Mouse (Mus musculus): ENCODE measurements around the gene Eif4e1b.
A peak's percentile ranks its signal among the peaks of the same experiment; 100 is the strongest.

Eif4e1b gene

DNA sequence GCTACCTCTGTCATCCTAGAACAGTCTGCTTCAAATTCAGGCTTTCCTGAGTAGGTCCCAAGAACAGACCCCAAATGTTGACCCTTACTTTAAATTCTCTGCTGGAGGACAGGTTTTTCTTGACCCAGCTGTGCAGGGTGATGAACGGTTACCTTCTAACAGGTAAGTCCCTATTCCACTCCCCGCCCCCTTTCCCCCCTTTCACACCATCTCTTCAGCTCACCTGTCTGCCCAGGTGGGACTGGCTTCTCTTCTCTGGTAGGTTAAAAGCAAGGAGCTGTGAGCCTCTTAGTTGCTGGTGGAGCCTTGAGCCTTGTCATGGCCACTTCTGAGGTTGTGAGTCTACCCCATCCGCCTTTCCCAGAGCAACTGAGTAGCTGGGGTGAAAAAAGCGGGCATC is at the start of gene Eif4e1b:
TSS of gene Eif4e1b (plus strand) at position 301 of the 400 bp plus-strand sequence.
- DNase-seq (ENCODE audit: low read depth): no peak

DNA sequence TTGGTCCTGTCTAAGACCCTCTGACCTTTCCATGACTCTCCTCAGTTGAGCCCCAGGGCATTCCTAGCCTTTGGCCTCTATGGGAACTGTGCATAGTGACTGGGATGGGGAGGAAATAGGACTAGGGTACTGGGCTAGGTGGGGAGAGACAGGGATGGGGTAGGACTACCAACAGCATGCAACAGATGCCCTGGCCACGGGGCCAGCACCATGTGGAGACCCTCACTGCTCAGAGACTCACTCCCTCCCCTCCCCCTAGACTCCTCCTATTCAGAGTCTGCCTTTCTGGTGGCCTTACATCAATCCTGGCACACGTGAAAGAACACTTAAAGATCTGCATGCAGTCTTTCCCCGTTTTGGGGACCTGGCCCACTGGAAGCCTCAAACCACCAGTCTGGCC is 46.9 kb upstream of the Eif4e1b start:
- DNase-seq (ENCODE audit: low read depth): no peak

DNA sequence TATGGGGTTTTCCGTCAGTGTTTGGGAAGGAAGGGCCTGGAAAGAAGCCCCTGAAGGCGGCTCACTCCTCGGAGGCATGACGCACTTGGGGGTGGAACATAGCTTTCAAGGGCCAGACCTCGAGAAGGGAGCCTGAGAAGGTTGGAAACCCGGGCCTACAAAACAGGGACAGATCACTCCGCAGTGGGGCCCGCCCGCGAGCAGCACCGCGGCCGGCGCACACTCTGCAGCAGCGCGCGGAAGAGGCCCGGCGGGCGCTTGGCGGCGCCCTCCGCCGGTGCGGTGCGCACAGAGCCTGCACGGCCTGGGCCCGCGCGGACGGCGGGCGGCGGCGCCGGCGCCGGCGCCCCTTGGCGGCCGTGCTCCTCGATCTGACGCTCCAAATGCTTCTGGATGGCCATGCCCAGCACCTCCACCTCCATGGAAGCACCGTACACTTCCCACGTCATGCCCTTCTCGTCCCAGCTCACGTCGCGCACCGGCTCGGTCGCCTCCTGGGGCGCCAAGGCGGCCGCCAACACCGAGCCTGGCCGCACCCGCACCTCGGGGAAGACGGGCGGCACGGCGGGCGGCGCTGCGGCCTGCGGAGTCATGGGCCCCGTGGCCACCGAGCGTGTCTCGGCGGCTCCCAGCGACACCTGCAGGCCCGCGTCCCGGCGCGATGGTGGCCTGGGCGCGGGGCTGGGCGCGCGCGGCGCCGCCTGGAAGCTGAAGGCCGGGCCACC is 46.1 kb upstream of the Eif4e1b start:
- DNase-seq (ENCODE audit: low read depth): no peak

DNA sequence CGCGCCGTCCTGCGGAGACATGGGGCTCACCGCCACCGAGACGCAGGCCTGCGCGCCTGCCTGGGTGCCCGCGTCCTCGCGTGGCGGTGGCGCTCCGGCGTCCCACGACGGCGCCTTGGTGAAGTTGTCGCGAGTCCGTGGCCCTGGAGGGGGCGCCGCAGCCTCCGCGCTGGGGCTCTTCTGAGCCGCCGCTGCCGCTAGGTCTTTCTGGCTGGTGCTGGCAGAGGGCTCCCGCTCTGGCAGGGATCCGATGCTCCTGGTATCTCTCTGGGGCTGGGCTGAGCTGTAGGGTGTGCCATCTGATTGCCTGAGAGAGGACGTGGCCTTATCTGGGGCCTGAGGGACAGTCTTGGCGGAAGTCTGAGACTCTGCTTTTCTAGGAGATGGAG is 45.6 kb upstream of the Eif4e1b start:
- no peak for DNase-seq (ENCODE audit: low read depth)

DNA sequence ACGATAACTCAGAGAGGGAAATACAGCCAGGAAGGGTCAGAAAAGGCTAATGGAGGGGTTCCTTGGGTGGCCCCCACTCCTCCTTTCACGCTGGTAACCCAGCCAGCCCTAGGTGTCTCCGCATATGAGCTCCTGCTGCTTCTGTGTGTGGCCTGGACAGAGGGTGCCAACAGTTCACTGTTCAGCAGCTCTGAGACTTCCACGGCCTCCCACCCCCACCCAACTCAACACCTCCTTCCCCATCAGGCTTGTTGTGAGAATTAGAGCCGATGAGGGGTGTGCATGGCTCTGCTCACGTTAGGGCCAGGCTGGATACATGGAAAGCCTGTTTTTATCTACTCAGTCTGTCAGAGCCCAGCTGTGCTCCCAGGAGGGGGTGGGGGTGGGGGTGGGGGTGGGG is 37.7 kb upstream of the Eif4e1b start:
- DNase-seq (ENCODE audit: low read depth): no peak

DNA sequence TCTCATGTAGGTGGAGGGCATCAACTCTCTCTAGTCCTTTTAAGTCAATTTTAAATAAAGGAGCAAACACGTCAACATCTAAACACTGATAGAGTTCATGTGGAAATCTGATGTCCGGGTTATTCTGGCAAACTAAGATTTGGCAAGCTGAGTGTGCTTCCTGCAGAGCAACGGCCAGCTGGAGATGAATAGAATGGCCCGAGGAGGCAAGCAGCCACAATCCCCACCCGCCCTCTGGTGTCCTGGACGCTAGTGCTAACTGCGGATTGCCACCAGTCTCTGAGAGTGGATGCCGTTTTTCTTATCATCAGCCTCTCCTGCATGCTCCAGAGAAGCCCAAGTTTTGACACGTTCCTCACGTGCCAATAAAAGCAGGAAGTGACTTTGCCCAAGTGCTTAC is 36.9 kb upstream of the Eif4e1b start:
- no peak for DNase-seq (ENCODE audit: low read depth)

DNA sequence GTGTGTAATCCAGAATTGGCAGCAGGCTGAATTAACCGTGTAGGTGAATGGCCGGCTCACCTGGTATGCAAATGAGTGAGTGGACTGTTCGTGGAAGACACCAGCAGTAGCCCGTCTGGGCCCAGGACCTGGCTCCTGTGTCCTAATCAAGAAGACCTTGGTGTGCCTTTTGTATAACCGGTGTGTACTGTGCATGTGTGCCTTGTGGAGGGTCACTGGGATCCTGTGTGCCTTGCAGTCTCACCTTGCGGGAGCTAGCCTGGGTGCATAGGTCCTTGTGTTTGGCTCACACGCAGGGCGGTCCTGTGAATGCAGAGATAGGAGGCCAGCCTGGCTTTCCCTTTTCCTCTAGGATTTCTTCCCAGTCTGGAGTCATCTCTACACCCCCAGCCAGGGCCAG is 35.6 kb upstream of the Eif4e1b start:
- DNase-seq (ENCODE audit: low read depth): no peak

DNA sequence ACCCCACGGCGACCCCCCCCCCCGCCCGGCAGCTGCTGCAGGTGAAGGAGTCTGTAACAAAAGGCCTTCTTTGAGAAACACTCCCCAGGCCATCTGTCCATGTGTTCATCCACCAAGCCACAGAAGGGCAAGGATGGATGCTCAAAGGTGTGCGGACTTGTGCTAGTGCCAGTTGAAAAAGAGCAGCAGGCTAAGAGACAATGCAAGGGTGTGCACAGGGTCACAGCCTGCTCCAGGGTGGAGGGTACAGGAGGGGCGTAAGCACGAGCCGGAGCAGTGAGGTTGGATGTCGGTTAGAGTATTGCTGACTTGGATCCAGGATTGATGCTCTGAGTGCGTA is 35.1 kb upstream of the Eif4e1b start:
- DNase-seq (ENCODE audit: low read depth): no peak

DNA sequence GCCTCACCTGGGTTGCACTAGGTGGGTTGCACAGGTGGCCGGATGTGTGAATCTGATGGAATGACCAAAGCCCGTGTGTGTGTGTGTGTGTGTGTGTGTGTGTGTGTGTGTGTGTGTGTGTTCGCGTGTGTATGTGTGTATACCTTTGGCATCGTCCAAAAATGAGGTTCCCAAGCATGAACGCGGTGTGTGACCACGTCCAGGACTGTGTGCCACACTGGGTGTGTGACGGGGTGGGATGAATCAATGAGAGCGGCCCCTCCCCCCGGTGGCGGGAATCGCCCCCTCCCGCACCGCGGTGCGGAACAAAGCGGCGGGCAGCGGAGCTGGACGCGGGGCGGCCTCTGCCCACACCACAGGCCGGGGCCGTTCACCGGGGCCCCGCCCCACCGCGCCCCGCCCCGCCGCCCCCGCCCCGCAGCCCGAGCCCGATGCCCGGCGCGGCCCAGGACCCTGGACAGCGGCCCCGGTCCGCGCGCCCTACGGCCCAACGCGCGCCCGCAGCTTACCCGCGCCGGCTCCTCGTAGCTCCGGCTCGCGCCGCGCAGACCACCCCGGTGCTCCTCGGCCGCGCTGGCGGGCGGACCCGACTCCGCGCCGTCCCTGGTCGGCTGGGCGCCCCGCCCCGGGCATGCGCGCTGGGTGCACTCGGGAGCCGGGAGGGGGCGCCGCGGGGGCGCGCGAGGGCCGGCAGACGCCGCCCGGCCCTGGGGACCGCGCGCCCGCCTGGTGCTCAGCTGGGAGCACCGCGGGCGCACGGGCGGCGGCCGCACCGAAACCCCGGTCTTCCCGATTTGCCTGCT is 34.5 kb upstream of the Eif4e1b start:
- DNase-seq (ENCODE audit: low read depth): no peak

DNA sequence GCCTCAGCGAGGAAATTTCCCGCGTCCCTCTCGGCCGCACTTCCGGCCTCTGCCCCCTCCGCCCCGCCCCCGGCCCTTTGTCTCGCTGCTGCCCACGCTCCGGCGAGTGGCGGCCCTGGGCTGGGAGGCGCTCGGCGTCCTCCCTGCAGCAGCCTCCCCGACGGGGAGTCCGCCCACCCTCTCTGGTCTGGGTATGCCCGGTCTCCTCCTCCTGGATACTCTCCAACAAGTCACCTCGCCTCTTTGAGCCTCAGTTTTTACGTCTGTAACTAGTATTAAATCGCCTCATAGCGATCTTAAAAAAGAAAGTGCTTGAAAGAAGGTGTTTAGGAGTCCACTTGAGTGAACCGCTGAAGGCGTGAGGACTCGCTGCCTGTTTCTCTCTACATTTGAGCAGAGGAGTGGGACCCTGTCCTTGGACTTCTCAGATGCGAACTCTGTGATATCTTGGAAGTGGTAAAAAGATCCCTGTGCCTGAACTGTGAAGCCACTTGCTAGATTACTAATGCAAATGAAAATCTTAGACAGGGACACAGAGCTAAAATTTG is 33.9 kb upstream of the Eif4e1b start, which contains the start of gene Gprin1:
TSS of gene Gprin1 (minus strand) at position 11 of the 548 bp plus-strand sequence.
- DNase-seq (ENCODE audit: low read depth): no peak

DNA sequence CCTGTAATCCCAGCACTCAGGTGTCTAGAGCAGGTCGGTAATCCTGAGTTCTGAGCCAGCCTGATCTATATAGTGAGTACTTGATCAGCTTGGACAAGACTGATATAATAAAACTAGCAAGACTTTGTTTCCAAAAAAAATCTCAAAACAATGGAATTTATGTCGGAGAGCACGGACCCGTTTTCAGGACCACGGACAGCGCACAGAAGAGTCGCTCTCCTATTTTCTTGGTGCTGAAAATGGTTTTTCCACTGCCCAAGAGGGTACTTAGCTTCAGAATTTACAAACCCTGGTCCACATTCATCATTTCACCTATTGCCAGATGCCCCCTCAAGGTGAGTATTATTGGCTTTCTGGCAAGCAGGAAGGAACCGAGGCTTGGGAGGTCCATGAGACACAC is 33.1 kb upstream of the Eif4e1b start:
- no peak for DNase-seq (ENCODE audit: low read depth)

DNA sequence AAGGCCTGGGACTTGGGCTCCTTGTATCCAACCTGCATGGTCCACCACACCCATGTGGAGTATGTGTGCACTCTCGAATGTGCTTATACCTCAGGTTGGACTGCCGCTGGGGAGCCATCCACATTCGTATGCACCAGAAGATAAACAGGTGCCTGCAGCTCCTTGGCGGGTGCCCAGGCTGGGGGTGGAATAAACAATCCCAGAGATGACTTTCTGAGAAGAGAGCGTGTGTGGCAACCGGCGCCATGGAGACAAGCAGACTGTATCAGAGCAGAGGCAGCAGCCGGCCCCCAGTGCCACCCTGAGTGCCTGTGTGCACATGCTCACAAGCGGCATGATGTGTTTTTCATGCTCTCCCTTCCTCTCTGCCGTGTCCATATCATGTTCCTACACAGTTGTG is 31.1 kb upstream of the Eif4e1b start:
- no peak for DNase-seq (ENCODE audit: low read depth)

DNA sequence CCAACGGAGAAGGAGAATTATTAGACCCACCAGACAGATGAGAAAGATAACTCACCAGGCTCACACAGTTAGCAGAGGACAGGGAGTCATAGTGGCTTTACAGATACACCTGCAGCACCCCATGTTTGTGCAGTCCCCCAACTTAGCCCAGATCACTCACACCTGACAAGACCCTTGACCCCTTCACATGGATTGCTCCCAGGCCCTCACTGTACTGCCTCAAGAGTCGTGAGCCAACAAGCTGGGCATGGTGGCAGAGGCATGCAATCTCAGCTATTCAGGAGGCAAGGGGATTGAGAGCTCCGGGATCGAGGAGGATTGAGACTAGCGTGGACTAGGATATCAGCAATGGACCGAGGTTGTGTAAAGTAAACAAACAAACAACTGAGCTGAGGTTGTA is 30.1 kb upstream of the Eif4e1b start:
- DNase-seq (ENCODE audit: low read depth): no peak

DNA sequence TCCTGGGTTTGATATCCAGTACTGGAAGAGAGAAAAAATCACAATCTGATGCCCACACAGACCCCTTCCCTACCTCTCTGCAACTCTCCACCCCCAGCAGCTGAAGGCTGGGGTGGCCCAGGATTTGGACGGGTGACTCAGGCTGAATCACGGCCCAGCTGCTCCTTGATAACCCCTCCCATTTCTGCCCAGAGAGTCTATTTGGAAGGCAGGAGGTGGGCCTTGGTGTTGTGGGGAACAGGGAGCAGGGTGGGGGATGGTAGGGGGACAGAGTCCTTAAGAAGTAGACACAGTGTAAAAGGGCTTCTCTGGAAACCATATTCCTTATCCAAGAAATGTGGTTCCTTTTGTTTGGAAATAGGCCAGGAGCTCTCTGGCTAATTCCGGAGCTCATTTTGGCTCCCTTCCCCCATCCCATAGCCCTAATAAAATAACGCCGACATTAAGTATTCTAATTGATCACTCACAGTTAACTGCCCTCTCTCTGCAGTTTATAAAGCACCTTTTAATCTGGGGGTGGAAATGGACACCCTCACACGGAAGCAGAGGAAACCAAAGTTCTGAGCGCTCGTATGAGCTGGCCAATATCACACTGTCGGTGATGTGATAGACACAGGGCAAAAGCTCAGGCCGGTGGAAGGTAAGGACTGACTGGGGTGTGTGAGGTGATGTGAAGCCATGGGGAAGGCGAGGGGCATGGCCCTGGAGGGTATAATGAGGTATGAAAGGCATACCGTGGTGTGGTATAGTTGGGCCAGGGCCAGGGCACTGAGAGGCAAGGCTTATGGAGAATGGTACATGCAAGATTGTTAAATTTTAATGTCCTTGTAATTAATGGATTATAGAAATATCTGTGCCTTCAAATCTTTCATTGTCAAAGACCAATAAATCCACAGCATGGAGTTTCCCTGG is 29.4 kb upstream of the Eif4e1b start:
- no peak for DNase-seq (ENCODE audit: low read depth)

DNA sequence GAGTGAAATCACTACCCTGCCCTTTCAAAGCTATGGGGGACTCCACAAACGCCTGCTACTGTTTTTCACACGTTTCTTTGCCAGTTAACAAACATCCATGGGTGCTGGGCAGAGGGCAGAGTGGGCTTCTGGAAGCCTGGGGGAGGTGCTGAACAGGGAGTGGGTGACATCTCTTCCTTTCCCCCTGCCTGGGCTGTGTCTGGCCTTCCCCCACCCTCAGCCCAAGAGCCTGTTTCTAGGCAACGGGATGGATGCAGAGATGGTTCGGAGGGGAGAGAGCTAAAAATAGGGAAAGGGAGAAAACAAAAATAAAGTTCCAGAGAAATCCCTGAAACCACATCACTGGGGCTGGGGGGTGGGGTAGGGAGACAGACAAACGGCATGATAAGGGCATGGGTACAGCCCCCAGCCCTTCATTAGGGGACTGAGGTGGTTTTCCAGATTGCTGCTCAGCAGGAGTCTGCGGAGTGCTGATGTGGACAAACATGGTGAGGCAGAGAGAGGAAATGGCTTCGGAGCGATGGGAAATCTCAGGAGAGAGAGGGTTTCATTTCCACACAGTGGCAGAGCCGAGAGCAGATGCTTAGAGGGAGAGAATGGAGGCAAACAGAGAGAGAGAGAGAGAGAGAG is 28.5 kb upstream of the Eif4e1b start:
- DNase-seq (ENCODE audit: low read depth): no peak

DNA sequence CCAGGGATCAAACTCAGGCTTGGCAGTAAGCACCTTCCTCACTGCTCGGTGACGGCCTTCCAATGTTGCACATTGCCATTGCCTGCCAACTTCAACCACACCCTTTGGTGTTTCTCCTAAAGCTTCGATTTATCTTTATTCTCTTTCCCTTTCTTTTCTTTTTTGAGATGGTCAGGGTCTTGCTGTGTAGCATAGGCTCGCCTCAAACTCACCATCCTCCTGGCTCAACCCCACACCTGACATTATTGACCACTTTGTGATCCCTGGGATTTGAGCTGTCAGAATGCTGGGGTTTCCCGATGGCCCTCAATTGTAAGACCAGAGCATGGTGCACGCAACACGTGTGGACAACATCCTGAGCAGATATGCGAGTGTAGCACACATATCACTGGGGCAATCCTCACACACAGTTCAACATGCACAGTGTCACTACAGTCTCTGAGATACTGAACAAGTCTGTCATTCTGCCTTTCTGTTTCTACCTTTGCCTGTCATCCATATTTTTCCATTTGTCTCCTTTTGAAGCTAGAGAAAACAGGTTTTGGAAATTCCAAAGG is 27.6 kb upstream of the Eif4e1b start:
- no peak for DNase-seq (ENCODE audit: low read depth)

DNA sequence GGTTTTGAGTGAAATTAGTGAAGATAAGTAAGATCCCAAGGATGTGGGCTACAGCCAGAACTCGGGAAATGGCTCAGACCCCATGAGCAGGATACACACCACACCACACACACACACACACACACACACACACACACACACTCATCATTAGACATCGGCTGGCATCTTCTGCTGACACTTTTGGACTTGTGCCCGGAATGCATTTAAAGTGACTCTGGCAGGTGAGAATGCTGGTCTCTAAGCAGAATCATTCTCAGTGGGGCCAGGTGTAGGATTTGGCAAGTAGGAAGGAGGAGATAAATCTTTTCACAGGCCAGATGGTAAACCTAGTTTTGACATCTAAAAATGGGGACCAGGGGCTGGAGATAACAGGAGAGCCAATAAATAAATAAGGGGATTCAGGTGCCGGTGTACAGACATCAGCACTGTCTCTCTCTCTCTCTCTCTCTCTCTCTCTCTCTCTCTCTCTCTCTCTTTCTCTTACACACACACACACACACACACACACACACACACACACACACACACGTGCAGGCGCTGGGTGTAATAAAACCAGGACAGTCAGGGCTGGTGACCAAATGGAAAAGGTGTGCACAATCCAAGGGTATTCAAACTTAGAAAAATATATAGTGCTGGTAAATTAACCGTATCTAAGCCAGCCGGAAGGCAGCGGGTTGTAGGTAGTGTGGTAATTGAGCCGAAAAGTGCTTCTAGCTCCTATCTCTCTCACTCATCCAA is 26.5 kb upstream of the Eif4e1b start:
- no peak for DNase-seq (ENCODE audit: low read depth)

DNA sequence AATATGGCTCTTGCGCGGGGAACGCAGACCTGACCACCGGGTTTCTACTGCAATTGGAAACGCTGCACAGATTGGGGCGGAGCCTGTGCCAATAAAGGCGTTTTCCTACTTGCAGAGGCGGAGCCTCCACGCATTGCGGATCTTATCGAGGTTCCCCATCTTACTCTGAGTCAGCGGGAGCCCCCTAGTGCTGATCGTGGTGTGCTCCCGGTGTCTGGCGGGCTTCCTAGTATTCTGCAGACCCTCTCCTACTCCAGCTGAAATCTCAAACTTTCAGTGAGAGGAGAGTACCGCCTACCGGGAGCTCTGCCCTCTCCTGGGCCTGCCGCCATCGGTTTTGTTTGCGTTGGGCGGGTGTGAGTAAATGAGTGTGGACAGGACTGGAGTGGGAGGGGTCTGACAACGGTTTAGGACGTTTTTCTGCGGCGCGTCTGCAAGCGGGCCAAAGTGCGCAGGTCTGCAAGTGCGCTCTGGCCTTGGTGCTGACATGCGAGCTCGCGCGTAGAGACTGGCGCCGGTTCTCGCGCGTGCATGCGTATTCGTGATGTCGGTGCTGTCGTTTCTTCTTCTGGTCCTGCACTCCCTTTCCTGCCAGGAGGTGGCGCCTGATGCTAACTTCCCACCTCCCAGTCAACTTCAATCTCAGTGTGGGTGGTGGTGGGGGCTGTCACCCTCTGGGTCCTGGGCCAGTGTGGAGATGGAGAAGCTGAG is 25.6 kb upstream of the Eif4e1b start:
- DNase-seq (ENCODE audit: low read depth): peak; percentile 59

DNA sequence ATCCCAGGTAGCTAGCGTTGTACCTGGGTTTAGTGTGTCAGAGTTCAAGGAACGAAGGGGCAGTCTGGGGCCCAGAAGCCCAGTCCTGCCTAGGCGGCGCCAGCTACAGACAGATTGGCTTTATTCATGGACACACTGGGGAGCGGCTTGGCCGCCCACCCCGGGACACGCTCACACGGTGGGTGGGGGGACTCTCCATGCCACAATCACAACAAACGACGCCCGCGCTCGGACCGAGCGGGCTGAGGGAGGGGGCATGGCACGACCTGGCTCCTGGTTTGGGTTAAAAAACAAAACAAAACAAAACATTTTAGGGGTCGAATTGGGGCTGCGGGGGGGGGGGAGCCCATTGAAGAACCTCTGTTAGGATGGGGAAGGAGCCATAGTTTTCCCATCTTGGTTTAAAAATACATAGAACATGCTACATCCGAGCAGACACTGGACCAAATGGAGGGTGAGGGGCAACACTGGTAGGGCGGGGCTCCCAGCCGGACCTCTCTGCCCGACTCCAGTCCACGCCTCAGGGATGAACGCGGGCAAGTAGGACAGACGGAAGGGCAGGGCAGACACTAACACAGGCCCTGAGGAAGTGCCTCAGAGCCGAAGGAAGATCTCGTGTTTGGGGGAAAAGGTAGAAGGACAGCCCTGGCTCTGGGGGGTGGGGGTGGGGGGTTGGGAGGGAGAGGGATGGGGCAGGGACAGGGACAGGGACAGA is 24.9 kb upstream of the Eif4e1b start:
- no peak for DNase-seq (ENCODE audit: low read depth)

DNA sequence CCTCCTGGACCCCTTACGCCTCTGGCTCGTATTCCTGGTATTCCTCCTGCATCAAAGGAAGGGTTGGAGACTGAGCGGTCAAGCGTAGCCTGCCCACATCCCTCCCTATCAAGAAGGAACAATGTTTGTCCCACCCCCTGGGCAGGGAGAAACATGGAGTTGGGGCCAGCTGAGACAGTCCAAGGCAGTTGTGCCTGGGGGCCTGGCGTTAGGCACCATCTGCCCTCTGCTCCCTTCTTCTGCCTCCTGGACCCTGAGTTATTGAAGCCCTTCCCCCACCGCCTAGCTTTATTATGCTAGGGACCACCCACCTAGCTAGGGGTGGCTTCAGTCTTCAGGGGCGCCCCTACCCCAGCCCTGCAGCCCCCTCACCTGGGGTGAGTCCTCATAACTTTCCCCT is 24.3 kb upstream of the Eif4e1b start:
- DNase-seq (ENCODE audit: low read depth): no peak

Data from fibroblast of lung, adult 2 months (primary cell).